Mouse (Mus musculus) macrophage (primary cell): ENCODE results near the gene A330070K13Rik. TPM values are rescaled to one million over a fixed set of nuclear protein-coding genes. Genes with fewer than 3 reads are reported as not detected.

Experiments
- H3K27ac ChIP-seq: fragments of 350-480 bp; formaldehyde crosslinking; 2 replicates; pipeline ENCODE4 v1.9.0; 2021
- H3K36me3 ChIP-seq: fragments of 350-480 bp; formaldehyde crosslinking; 2 replicates; pipeline ENCODE4 v1.9.0; 2021; ENCODE audit errors: inconsistent target
- H3K4me3 ChIP-seq: fragments of 350-480 bp; formaldehyde crosslinking; 2 replicates; pipeline ENCODE4 v1.9.0; 2021; ENCODE audit errors: inconsistent target
- H3K79me2 ChIP-seq: fragments of 350-480 bp; formaldehyde crosslinking; 2 replicates; pipeline ENCODE4 v1.9.0; 2021; ENCODE audit errors: inconsistent target
- WGBS: methylation state at CpG from one replicate; pipeline ENCODE4 v1.1.7; 2026; ENCODE audit warnings: inconsistent platforms; ENCODE audit not compliant: missing documents; 5-methylcytosine and 5-hydroxymethylcytosine counted together
- polyA plus RNA-seq: library from polyadenylated mRNA; stranded (reverse); fragments of 250-400 nt; gene quantifications from 3 replicates; pipeline ENCODE4 v1.2.4, GENCODE M21; 2018; ENCODE audit warnings: inconsistent platforms
- total RNA-seq, 78 experiments: library from RNA; depleted of rRNA; stranded (reverse); fragments of 250-400 nt; gene quantifications; 1 replicate in 9 of 78; 2 replicates in 24 of 78; 3 replicates in 43 of 78; 4 replicates in 2 of 78; pipeline ENCODE4 v1.2.4; 2018; ENCODE audit warnings: inconsistent platforms in 56 of 78

A330070K13Rik gene
- not detected for total RNA-seq (2018; cell fraction: chromatin; rRNA removed)
- not detected for total RNA-seq (2018; cell fraction: cytosol; rRNA removed)
- total RNA-seq (2018; cell fraction: nucleus; rRNA removed), result not detected
- polyA plus RNA-seq, result not detected in 3 replicates

GRCm38 (mm10) chr5:130384222-130384912, at the start of gene A330070K13Rik:
TSS of gene A330070K13Rik (minus strand) at chr5:130384631.
- H3K36me3 ChIP-seq, result no peaks in the 10 kb centered on the region
- H3K79me2 ChIP-seq, result no peaks in the 10 kb centered on the region
- H3K27ac ChIP-seq, result no peak within 1 kb of the TSS
- H3K4me3 ChIP-seq, result no peak within 1 kb of the TSS
- 11% methylated on average over 13 of the region's 13 CpGs for WGBS

DNA sequence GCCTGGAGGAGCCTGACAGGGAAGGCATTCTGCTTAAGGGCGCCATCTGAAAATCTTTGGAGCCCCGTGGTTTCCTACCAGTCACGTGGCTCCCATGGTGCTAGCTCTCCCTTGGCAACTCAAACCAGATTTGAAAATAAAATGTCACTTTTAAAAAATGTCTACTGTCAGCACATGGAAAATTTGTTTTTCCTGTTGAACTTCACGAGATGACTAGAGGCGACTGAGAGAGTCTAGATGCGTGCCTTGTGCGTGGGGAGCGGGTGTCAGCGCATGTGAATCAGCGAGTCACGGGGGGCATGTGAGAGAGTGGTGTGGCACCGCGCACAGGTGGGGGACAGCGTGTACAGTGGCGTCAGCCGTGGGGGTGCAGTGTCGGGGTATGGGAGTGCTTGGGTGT, 27.1 kb upstream of the A330070K13Rik start:
- WGBS, result 92% methylated on average over 17 of the region's 17 CpGs
- H3K27ac ChIP-seq, result no peak overlapping the region
- H3K36me3 ChIP-seq, result no peaks in the 10 kb centered on the region

DNA sequence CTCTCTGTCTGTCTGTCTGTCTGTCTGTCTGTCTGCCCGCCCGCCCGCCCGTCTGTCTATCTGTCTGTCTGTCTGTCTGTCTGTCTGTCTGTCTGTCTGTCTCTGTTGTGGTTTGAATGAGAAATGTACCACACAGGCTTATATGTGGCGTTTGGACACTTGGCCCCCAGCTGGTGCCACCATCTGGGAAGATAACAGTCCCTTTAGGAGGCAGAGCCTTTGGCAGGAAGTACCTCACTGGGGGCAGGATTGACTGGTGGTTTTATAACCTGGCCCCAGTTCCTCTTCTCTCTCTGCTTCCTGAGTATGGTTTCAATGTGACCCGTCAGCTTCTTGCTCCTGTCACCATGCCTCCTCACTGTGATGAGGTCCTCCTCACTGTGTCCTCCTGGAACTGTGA, 25.3 kb upstream of the A330070K13Rik start:
- Histone ChIP-seq H3K4me3 (no peak overlapping the region), H3K27ac (no peak overlapping the region), H3K36me3 (no peaks in the 10 kb centered on the region), H3K79me2 (no peaks in the 10 kb centered on the region)
- 91% methylated on average over 6 of the region's 6 CpGs for WGBS

More for the DNA sequence above, 27.1 kb upstream of the A330070K13Rik start:
- H3K4me3 ChIP-seq, result no peak overlapping the region
- no peaks in the 10 kb centered on the region for H3K79me2 ChIP-seq

GRCm38 (mm10) chr5:130405201-130405600, 20.8 kb upstream of the A330070K13Rik start:
- Histone ChIP-seq H3K79me2 (no peaks in the 10 kb centered on the region), H3K27ac (no peak overlapping the region), H3K36me3 (no peaks in the 10 kb centered on the region), H3K4me3 (no peak overlapping the region)
- WGBS, result 36% methylated on average over 1 of the region's 1 CpGs

- Histone ChIP-seq H3K36me3 (no peaks in the 10 kb centered on the region), H3K79me2 (no peaks in the 10 kb centered on the region), H3K4me3 (no peak overlapping the region), H3K27ac (no peak overlapping the region)
- 83% methylated on average over 8 of the region's 8 CpGs for WGBS
Observed at GRCm38 (mm10) chr5:130400136-130400917, 15.9 kb upstream of the A330070K13Rik start.

DNA sequence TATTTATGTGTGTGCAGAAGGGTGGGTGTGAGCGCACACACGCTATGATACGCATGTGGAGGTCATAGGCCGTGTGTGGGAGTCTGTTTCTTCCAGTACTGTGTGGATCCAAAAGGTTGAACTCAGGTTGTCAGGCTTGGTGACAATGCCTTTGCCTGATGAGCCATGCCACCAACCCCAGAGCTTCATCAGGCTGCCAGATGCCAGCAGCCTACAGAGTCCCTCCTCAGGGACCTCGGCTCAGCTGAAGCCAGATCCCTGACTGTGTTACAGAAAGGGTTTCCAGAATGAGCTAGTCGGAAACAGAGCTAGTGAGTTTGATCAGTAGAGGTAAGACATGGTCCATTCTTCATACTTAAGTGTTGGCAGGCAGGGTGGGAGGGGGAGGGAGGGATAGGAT, 10.7 kb upstream of the A330070K13Rik start:
- WGBS, result 81% methylated on average over 6 of the region's 6 CpGs
- Histone ChIP-seq H3K4me3 (no peak overlapping the region), H3K27ac (no peak overlapping the region), H3K36me3 (no peaks in the 10 kb centered on the region), H3K79me2 (no peaks in the 10 kb centered on the region)

- Histone ChIP-seq H3K79me2 (no peaks in the 10 kb centered on the region), H3K4me3 (no peak overlapping the region), H3K36me3 (no peaks in the 10 kb centered on the region), H3K27ac (no peak overlapping the region)
- WGBS, result 80% methylated on average over 8 of the region's 8 CpGs
Observed at GRCm38 (mm10) chr5:130394386-130394785, 10.0 kb upstream of the A330070K13Rik start.

DNA sequence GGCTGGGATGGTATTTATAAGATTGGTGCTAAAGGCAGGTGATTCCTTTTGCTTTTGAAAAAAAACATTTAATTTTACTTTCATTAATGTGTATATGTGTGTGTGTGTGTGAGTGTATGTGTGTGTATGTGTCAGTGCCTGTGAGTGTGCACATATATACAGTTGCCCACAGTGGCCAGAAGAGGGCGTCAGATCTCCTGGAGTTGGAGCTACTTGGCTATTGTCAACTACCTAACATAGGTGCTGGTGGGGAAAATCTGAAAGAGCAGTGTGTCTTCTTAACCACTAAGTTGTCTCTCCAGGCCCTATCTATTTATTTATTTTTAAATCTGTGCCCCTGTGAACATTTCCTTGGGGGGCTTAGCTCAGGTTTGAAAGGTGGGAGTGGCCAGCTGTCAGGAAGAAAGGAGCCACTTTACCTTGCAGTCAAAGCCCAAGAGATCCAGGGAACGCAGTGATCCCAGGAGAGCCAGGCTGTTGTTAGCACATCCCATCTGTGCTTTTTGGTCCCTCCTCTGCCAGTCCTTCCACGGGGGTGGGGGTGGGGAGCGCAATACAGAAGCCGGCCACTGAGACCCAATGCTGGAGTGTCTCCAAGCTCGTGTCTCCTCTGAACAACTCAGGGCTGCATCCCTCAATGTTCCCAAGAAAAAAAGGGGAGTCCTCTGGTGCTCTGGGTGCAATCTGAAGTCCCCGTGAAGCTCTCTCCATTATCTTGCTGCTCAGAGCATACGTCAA, 9.4 kb upstream of the A330070K13Rik start:
- WGBS, result 65% methylated on average over 8 of the region's 8 CpGs

GRCm38 (mm10) chr5:130386418-130386817, 2.0 kb upstream of the A330070K13Rik start:
- H3K4me3 ChIP-seq, result no peak overlapping the region
- H3K36me3 ChIP-seq, result no peaks in the 10 kb centered on the region
- 92% methylated on average over 7 of the region's 7 CpGs for WGBS
- no peak overlapping the region for H3K27ac ChIP-seq
- no peaks in the 10 kb centered on the region for H3K79me2 ChIP-seq

More for the DNA sequence above, 9.4 kb upstream of the A330070K13Rik start:
- H3K36me3 ChIP-seq, result no peaks in the 10 kb centered on the region
- no peaks in the 10 kb centered on the region for H3K79me2 ChIP-seq
- no peak overlapping the region for H3K4me3 ChIP-seq
- no peak overlapping the region for H3K27ac ChIP-seq

- Histone ChIP-seq H3K79me2 (no peaks in the 10 kb centered on the region), H3K36me3 (no peaks in the 10 kb centered on the region), H3K27ac (no peak overlapping the region), H3K4me3 (no peak overlapping the region)
- WGBS, result 93% methylated on average over 3 of the region's 3 CpGs
Observed at GRCm38 (mm10) chr5:130375411-130375810, 9.0 kb downstream of the A330070K13Rik start.

DNA sequence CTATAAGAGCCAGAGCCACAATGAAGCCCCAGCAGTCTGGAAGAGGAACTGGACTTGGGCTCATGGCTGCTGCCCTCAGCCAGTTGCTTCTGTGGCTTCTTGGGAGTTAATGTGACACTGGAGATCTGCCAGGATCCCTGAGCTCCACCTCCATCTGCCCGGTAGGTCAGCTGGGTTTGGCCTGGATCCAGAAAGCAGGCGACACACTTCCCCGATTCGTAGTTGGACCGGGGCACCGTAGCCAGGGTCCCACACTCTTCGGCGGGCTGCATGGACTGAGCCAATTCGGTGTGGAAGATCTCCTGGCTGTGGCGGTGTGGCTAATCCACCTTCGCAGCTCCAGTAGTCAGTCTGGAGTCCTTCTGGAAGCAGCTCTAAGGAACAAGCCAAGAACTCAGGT, 15.2 kb downstream of the A330070K13Rik start, which contains the start of gene Caln1:
TSS of gene Caln1 (plus strand) at position 219 of the 400 bp plus-strand sequence.
- H3K79me2 ChIP-seq, result no peaks in the 10 kb centered on the region
- H3K36me3 ChIP-seq, result no peaks in the 10 kb centered on the region
- 70% methylated on average over 11 of the region's 11 CpGs for WGBS
- no peak within 1 kb of the TSS for H3K4me3 ChIP-seq
- no peak within 1 kb of the TSS for H3K27ac ChIP-seq

DNA sequence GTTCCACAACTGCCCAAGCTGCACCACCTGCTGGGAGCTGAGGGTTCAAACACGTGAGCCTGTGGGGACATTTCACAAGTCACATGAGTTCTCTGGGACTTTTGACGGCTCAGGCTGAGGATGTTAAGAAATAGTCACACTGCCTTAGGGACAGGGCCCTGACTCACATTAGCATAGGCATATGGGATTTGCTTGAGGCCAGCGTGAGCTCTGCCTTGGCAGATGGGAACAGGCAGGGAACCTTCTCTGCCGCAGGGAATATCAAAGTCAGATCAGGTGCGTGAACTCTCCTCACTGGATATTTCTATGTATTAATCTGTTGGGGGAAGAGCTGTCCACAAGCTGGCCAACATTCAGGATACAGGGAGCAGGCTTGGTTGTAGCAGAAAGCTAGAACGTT, 16.2 kb downstream of the A330070K13Rik start:
- H3K27ac ChIP-seq, result no peak overlapping the region
- WGBS, result 81% methylated on average over 6 of the region's 6 CpGs
- no peaks in the 10 kb centered on the region for H3K79me2 ChIP-seq
- H3K4me3 ChIP-seq, result no peak overlapping the region
- H3K36me3 ChIP-seq, result no peaks in the 10 kb centered on the region

DNA sequence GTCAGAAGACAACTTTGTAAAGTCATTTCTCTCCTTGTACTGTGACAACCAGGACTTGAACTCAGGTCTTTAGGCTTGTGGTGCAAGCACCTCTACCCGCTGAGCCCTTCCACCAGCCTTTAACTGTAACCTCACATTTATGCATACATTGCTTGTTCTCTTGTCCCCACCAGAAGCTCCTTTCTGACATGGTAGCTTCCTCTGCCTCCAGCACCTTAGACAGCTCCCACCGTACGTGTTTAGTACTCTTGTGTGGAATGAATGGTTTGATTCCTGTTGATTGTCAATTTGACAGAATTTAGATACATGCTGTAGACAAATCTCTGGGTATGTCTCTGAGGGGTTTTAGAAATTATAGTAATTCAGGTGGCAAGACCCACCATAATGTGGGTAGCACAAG, 20.7 kb downstream of the A330070K13Rik start:
- Histone ChIP-seq H3K79me2 (no peaks in the 10 kb centered on the region), H3K4me3 (no peak overlapping the region), H3K36me3 (no peaks in the 10 kb centered on the region), H3K27ac (no peak overlapping the region)
- WGBS, result 41% methylated on average over 3 of the region's 3 CpGs

DNA sequence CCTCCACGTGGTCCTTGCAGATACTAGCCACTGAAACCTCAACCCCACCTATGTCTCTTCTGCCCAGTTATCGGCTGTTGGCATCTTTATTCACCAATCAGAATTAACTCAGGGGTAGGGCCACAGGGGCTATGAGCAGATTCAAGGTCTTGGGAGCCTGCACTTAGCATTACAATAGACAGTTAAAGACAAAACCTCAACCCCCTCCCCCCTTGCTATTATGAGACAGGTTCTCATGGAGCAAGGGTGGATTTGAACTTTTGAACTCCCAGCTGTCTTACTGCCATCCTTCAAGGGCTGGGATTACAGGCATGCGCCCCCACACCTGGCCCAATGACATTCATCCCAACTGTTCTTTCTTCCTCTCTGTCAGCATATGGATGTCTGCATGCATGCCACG, 21.3 kb downstream of the A330070K13Rik start:
- WGBS, result 68% methylated on average over 4 of the region's 4 CpGs
- no peak overlapping the region for H3K27ac ChIP-seq
- H3K4me3 ChIP-seq, result no peak overlapping the region

More for the DNA sequence above, 21.3 kb downstream of the A330070K13Rik start:
- Histone ChIP-seq H3K36me3 (no peaks in the 10 kb centered on the region), H3K79me2 (no peaks in the 10 kb centered on the region)
